Mouse (Mus musculus) inflammation-experienced regulatory T-cells, adult 6 months (primary cell): ENCODE results near the gene Cnpy3. TPM values are rescaled to one million over a fixed set of nuclear protein-coding genes. Genes with fewer than 3 reads are reported as not detected.
"Not testable (repeated sequence)": the region's sequence is repeated elsewhere in the genome, so short reads cannot be mapped to it uniquely, and the experiment has no call there.

Experiments
- ATAC-seq: one replicate; pipeline ENCODE4 v1.8.0; 2017
- polyA plus RNA-seq, 3 experiments: library from polyadenylated mRNA; unstranded; fragments of 100-300 nt; shearing (Covaris generic); gene quantifications; one replicate each; pipeline ENCODE4 v1.2.1; 2017

Gene Cnpy3
- polyA plus RNA-seq = 10 to 100 TPM; 19.1 to 36.3 (median 27.8) TPM

DNA sequence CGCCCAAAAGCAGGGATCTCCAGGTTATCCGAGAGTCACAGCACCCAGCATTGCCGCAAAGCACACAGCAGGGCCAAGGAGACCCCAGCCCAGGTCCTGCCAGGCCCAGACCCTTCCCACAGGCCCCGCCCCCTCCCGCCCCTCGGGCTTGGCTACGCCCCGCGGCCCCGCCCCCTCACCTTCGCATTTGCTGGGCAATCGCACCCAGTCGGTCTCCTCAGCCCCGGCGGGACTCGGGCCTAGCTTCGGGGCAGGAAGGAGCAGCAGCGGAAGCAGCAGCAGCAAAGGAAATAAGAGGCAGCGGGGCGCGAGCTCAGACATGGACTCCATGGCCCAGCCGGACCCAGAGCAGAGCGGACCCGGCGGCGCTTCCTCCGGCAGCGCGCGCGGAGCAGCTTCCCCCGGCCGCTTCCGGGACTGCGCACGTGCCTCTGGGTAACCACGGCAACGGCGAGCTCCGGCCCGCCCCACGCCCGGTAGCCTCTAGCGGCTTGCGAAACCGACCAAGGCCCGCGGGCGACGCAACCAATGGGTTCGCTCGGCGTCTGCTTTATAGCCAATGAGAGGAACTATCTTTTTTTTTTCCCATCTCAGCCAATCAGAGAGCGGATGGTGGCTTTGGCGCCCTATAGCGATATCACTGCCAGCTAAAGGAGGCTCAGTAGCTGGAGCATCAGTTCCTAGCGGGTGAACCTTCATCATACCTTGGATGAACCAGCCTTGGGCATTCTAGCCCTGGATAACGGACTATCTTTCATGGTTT is at the start of gene Cnpy3:
Cnpy3 (minus strand) TSS at position 421 of the 763 bp plus-strand sequence.
- ATAC-seq = peak; percentile 97

DNA sequence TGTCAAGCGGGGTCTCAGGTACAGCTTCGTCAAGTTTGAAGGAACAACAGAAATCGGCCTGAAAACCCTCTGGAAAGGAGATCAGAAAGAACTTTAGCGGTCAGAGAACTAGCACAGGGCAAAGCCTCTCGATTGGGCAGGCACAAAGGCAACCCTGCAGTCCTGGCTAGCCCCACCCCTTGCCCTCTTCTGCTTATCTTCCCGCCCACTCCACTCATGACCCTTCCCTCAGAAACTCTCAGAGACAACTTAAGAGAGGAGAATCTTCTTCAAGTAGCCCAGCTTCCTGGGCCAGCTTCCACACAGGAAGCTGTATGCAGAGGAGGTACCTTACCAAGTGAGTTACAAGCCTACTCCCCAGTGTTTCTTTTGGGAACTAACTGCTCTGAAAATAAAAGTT is 49.7 kb upstream of the Cnpy3 start:
- no peak for ATAC-seq

DNA sequence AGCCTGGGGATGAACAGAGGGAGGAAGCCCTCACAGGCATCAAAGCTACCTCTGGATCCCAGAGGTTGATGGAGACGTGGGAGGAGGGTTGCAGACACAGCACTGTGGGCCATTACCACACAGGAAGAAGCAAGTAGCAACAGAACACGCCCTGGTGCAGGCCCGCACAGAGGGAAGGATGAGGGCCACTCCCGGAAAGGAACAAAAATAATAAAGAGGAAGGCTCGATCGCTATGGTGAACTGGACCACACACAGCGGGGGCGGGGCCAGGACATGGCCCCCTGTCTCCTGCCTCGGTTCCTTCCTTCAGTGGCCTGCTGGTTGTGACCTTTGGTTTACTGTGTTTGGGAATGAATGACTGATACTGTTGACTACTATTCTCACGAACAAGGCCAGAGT is 47.7 kb upstream of the Cnpy3 start:
- no peak for ATAC-seq

DNA sequence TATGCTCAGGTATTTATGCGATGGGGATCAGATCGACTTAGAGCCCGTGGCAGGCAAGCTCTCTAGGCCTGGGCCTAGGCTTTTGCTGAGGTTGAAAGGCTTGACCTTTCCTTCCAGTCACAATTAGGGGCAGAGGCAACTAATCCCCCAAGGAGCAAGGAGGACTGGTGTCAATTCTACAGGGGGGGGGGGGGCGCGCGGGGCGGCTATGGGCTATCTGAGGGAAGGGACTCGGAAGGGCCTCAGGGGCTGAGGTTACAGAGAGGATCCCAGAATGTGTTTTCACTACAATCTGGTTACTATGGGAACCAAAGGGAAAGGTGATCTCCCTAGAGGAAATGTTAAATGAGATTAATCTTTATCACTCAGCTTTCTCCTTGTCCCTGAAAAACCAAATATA is 45.4 kb upstream of the Cnpy3 start:
- no peak for ATAC-seq

DNA sequence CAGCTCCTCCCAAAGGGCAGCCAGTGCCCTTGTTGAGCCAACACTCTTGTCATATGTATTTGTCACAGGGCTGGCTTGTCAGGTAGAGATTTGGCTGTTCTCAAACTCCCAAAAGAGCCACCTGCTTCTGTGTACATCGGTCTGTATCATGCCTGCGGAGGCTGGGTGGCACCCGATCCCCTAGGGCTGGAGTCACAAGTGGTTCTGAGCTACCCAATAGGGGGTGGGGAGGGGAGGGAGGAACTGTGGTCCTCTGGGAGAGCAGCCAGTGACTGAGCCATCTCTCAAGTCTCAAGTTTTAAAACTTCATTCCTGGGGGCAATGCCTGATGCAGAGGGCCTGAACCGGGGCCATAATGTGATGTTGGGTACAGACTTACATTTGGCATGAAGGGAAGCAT is 44.7 kb upstream of the Cnpy3 start:
- ATAC-seq = no peak

DNA sequence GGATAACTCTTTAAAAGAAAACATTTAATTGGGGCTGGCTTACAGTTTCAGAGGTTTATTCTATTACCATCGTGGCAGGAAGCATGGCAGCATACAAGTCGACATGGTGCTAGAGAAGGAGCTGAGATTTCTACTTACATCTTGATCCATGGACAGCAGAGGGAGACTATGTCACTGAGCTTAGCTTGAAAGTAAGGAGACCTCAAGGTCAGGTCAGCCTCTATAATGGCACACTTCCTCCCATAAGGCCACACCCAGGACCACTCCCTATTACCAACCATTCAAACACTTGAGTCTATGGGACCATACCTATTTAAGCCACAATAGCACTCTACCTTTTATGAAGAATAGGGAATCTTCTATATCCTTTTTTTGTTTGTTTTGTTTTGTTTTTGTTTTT is 40.9 kb upstream of the Cnpy3 start:
- no peak for ATAC-seq

DNA sequence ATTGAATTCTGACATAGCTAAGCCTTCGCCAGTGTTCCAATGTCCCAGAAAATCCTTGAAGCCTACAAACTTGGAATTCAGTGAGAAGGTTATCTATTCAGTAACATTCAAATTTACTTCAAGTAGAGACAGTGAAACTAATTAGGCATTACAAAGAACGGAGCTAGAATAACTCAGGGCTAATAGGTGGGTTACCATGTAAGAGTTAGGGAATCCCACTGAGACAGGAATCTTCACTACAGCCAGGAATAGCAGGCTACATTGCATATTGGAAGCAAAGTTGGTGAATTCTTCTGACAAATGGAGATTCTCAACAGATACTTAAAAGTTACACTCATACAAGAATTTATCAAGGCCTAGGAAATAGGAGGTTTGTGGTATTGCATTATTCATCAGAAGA is 36.0 kb upstream of the Cnpy3 start:
- not testable (repeated sequence) for ATAC-seq

DNA sequence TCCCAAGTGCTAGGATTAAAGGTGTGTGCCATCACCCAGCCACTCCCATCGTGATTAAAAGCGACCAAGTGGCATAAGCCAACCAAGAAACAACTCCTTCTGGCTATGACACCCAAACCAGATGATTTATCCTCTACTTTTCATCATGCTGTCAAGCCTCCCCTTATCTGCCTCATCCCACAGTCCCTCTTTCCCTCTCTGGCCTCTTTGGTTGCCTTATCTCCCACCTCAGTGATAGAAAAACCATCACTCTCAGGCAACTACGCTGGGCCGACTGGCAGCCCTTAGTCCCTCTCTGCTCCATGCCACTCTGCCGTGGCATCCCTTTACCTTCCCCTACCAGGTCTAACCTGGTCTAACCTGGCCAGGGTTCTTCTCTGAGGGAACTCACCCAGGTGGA is 34.9 kb upstream of the Cnpy3 start:
- no peak for ATAC-seq

DNA sequence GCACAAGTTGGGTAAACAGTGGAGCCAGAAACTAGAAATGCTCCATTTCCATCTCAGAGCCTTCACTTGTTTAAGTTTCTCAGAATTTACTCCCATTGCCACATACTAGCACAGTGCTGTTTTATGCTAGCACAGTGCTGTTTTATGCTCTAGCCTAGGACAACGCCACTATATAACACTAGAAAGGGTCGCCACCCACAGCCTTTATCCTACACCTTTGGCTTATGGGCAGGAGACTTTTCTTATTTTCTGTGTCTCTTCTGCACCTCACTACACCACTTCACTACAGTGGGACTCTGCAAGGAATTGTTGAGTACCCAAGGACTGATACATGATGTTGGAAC is 31.2 kb upstream of the Cnpy3 start:
- ATAC-seq = no peak

DNA sequence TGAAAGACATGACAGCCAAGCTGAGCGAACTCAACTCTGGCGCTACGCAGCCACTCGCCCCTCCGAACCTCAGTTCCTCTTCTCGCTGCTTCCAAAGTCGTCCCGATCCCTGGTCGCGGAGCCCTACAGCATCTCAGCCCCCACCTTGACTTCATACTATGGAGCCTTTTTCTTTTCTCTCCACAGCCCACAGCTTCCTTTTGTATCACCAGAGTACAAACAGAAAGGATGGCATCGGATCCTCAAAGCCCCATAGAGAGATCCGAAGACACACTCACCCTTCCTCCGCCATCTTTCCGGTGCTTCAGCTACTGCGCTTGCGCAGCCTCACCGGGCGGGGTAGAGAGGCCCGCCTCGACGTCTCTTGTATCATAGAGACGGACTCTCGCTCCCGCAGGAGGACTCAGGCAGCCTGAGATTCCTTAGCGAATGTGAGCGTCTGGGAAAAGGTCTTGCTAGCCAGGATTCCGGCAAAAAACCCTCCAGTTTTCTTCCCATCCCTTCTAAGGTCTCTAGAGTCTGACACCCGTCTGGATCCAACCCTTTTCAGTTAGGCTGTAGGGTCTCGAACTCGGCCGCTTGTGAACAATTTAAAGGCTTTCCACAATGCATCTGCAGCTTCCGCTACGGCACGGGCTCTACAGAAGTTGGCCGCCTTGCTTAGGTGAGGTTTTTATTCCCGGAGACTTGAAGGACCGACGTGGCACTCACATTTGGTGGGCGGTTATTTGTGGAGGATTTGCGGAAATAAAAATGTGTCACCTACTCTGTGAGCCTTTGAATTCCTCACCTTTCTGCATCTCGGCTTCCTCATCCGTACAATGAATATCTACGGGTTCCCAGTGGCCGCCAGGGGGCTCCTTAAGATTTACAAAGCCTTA is 30.6 kb upstream of the Cnpy3 start, which contains the start of gene Rpl7l1:
Rpl7l1 (minus strand) TSS at position 332 of the 881 bp plus-strand sequence.
- ATAC-seq = peak; percentile 90

DNA sequence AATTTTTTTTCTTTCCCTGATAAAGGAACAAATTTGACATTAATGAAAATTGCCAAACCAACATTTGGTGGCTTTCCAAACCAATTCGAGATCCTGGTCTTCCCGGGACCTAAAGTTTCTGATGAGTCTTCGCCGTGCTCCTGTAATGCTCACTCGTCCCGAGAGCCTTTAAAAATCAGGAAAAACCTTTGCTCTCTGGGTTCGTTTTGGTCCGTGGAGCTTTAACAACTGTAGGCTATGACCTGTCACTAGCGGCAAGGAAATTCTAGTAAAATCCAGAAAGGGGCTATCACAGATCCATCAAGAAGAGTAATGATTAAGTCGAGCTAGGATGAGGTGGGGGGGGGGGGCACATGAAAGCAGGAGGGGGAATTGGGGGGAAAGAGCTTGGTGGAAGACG is 29.9 kb upstream of the Cnpy3 start:
- ATAC-seq = no peak

DNA sequence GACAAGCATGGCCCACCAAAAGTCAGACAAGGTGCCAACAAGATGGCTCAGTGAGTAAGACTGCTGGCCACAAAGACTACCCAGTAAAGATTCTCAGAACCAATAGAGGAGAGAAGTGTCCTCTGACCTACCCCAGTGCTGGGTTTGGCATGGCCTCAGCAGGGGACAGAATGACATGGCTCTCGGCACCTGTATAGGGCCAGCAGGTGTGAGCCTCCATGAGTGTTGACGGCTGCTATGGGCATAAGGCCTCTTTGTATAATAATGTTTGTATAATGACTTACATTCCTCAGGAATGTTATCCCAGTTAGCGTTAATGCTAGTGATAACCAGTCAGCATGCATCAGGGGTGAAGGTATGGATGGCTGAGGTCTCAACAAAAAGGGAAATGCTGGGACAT is 24.1 kb upstream of the Cnpy3 start:
- no peak for ATAC-seq

DNA sequence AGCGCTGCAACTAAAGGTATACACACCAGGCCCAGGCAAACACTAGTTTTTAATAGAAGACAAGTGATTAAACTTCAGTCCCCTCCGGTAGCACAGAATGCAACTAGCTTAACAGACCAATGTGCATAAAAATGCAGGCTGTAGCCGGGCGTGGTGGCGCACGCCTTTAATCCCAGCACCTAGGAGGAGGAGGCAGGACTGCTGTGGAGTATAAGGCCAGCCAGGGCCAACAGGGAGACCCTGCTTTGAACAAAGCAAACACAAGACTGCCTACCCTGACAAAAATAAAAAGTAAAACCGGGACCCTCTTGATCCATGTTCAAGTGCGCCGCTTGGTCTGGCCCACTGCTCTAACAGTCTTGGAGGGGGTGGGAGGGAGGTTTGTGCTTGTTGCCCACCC is 23.1 kb upstream of the Cnpy3 start:
- ATAC-seq = no peak

DNA sequence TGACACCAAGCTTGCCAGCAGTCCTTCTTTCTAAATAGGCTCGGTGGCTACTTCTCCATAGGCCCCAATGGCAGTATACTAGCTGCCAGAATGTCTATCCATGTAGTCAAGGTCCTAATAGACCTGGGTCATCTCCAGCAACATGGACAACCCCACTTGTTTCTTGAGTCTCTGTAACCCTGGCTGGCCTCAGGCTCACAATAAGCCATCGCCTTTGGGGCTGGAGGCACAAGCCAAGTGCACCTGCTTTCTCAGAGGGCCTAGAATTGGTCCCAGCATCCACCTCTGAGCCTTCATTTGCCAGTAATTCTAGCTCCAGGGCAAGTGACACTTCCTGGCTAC is 22.1 kb upstream of the Cnpy3 start:
- ATAC-seq = no peak

DNA sequence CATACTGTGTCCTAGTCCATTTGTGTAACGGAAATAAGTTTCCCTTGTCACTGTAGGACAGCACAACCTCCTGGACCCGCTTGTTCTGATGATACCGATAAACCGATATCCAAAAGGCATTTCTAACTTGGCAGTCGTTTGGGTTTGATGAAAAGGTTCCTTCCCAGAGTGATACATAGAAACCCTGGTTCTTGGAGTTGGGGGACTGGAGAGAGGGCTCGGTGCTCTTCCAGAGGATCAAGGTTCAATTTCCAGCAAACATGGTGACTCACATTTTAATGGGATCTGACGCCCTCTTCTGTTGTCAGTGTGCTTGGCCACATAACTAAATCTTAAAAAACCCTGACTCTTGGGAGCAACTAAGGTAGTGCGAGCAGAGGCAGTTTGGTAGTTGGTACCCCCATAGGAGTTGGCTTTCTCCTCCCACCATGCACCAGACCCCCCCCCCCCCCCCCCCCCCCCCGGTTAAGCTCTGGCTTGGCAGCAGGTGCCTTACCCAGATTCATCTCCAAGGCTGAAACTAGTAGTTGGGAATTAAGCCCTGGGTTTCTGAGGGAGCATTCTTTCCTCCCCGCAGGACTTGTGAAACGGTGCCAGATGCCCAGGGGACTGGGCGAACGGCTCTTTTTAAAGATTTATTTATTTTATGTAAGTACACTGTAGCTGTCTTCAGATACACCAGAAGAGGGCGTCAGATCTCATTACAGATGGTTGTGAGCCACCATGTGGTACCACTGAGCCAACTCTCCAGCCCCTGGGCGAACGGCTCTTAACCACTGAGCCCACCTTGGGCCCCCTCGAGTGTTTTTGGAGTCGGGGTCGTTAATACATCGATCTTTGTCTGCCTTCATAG is 21.5 kb upstream of the Cnpy3 start:
- ATAC-seq = no peak

DNA sequence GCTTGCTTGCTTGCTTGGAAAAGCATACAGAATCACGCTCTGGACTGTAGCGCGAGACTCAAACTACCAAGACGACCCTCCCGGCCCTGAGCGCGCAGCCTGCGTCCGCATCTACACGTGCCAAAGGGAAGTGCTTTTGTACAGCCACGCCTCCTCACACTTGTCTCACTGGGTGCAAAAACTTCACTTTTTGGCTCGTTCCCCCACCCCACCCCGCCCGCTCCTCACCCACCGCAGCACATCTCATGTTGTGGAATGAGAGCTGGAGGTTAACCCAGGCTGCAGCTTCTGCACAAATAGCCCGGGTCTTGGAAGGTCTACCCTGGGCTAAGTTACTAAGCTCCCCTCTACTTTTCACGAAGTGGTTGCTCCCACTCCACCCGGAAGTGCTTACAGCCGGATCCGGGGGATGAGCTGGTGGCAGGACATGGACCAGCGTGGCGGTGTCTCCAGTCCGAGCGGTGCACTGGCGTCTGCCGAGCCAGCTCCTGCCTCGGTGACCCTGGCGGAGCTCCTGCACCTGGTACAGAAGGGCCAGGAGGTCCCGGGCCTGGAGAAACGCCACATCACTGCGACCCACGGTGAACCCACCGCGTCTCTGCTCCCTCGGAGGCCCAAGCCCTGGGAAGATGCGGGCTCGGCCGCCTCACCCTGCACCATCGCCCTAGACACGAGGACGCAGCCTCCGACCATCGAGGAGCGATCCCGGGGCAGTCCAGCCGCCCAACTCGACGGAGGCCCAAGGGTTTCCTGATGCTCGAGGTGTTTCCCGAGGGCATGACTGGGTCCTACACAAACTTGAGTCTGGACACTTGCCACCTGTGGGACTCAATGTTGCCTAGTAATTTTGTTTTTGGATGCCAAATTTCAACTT is 20.6 kb upstream of the Cnpy3 start, which contains the start of gene 2310039H08Rik:
2310039H08Rik (plus strand) TSS at position 232 of the 874 bp plus-strand sequence.
- ATAC-seq = peak; percentile 86

DNA sequence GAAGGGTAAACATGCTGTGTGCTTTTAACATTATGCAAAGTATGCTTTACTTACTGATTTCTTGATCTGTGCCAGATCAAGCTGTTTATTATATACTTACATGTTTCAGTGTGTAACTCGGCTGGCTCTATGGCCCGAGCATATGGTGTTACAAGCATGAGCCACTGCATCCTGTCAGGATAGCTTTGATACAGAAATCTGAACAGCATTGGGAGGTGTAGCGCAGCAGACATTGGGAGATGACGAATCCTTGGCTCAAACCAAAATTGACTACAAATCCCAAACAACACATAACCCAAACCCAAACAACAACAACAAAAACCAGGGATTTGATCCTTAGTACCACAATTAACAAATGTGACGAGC is 20.0 kb upstream of the Cnpy3 start:
- no peak for ATAC-seq

DNA sequence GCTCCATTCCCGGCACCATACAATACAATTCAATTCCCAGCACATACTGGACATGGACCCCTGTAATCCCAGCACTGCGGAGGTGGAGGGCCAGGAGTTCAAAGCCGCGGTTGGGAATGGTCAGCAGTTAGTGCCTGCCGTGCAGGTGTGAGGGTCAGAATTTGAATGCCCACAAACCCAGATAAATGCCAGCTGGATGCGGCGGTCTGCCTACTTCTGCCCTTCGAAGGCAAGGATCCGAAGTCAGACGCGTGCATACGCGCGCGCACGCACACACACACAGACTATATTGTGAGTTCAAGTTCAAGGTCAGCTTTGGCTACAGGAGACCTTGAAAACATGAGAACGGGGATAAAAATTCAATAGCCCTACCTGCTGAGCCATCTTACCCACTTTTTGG is 19.6 kb upstream of the Cnpy3 start:
- ATAC-seq = no peak

DNA sequence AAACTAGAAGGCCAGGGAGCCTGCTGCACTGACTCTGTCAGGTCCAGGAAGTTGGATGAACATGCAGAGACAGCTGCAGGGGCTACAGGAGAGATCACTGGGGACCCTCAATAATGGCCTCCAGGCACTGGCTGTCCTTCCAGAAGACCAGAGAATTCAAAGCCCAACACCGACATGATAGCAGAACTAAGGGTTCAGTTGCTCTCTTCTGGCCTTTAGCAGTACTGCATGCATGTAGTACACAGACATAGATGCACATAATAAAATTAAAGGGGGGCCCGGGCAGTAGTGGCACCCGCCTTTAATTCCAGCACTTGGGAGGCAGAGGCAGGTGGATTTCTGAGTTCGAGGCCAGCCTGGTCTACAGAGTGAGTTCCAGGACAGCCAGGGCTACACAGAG is 19.0 kb upstream of the Cnpy3 start:
- ATAC-seq = no peak

DNA sequence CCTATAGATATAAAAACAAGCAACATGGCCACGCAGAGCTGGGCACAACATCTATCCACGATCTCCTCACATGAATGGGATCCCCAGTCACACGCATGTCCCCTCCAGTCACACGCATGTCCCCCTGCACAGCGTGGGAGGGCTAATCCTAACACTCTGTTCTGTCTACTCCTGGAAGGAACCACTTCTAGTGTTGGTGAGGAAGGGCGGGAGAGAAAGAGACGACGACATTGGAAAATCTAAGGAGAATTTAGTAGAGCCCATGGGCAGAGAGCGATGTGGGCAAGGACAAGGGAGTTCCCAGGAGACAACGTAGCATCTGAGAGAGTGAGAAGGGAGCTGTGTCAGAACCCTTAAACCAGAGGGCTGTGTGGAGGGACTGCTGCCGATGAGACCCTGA is 18.5 kb upstream of the Cnpy3 start:
- ATAC-seq = no peak

DNA sequence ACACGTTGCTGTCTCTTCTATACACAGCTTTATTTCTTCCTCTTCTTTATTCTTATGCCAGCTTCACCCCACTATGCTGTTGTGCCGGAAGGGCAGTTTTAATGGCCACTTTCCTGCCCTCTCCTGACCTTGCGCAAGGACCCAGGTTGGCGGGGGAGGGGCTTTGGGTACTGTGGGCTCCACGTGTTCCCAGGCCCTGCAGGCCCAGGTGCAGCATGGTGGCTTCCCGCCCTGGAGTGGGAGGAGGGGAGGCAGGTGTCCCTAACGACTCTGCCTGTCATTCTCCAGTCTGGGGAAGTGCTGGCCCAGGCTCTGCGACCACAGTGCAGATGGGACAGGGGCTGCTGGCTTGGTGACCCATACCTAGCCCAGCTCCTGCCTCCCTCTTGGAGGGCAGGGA is 15.9 kb upstream of the Cnpy3 start:
- ATAC-seq = no peak

DNA sequence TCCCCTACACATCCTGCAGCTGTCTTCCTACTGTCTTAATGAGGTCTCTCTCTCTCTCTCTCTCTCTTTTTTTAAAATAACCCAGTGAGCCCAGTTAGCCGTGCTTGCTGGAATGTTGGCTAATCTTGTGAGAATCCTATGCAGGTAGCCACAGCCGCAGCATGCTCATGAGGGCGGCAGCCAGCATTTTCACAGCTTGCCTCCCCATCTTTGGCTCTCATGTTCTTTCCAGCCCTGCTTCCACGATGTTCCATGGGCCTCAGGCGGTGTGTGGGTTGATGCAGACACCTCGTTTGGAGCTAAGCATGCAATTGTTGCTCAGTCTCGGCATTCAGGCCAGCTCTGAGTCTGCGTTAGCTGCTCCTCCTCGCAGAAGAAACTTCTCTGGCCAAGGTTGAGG is 12.9 kb upstream of the Cnpy3 start:
- ATAC-seq = not testable (repeated sequence)
